Mouse (Mus musculus) frontal cortex, adult (tissue): Measurements from ENCODE around the gene Hdac11.
"Not testable (repeated sequence)": the region's sequence is repeated elsewhere in the genome, so short reads cannot be mapped to it uniquely, and the experiment has no call there.

Experiments used
- ATAC-seq: cut with Nextera tagmentation; 2 replicates; pipeline ENCODE4 v1.9.2; 2017; ENCODE audit warnings: mild to moderate bottlenecking, moderate library complexity, mixed read lengths; ENCODE audit not compliant: low TSS enrichment

Hdac11 gene

DNA sequence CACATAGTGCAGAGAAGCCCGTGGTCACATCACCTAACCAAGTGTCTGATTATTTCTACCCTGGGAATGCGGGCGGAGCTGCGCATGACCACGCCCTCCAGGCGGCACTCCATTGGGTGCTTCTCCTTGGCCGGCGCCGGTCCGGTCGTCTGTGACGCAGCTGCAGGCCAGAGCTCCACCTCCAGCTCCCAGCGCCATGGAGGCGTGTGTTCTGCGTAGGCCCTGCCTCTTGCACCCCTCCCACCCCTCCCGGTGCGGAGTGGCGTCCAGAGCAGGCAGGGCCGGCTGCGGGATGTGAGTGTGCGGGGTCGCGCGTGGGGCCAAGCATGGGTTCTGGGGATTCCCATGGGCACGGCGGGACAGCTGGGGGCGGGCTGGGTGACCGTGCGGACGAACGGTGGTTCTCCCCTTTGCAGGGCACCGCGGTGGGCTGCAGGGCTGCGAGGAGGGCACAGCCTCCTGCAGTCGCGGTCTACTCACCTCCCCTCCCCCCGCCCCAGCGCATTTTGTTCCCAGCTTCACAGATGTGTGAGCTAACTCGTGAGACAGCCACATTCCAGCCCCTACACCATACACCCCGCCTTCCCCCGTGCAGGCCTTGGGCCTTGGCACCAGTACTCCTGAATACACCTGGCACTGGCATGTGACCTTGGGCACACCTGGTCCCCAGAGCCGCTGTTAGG is at the start of gene Hdac11:
TSS of gene Hdac11 (plus strand) at position 112 of the 683 bp plus-strand sequence.
- peak; percentile 66 for ATAC-seq

- ATAC-seq: no peak
Measured at GRCm38 (mm10) chr6:91108301-91108916, 48.1 kb upstream of the Hdac11 start.

DNA sequence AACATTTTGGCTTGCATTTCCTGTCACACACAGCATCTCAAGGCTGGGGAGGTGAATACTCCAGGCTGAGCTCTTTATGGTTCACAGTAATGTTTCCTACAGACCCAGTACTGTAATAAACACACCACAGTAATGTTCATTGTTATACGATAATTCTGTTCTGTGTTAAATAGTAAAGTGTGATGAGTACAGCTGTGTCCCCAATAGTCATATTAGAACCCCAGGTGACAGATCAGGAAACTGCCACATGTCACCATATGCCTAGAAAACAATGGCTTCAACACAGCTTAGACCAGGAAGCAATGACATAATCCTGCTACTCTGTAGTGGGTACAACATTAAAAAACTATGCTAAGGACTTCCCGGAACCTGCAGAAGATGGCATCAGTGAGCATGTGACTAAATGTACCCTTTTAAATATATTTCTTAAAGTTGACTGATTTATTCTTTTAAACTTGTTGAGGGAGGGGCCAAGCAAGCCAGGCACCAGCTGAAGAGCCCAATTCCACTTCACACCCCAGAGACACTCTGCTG is 47.5 kb upstream of the Hdac11 start:
- ATAC-seq: no peak

GRCm38 (mm10) chr6:91109489-91109888 is 47.0 kb upstream of the Hdac11 start:
- ATAC-seq: no peak

DNA sequence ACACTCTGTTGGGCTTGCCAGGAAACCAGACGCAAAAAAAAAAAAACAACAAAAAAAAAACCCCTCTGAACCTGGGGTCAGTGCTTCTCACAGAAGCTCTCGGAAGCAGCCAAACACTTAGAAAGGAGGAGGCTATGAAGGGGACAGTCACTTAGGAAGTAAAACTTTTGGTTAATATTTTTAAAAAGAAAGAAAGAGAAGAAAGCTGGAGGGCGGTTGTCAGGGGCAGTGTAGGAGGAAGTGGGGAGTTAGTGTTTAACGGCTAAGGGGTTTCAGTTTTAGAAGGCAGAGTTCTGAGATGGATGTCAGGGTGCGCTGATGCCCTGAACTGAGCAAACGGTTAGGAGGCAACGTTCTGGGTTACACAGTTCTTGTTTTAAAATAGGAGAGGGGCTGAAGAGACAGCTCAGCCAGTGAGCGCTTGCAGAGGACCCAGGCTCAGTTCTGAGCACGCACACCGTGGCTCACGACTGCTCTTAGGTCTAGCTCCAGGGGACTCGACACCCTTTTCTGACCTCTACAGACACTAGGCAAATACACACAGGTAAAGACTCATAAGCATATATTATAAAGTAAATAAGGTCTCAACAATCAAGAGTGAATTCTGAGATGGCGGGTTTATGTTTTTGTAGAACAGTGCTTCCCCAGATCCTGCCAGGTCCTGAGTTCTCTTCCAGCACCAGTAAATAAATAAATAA is 46.0 kb upstream of the Hdac11 start:
- ATAC-seq: no peak

- no peak for ATAC-seq
Measured at GRCm38 (mm10) chr6:91111141-91111953, 45.1 kb upstream of the Hdac11 start.

DNA sequence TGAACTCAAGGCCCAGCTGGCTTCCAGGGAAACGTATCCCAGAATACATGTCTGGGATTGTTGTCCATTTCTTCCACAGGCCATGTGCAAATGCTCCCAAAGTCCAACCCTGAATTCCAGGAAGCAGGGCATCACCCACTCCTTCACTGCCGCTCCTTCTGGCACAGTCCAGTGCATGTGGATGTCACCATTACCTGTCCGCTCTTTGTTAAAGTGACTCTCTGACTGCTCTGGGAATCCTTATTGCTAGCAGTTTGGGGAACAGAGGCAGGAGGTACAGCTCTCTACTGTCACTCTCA is 44.6 kb upstream of the Hdac11 start:
- ATAC-seq: no peak

DNA sequence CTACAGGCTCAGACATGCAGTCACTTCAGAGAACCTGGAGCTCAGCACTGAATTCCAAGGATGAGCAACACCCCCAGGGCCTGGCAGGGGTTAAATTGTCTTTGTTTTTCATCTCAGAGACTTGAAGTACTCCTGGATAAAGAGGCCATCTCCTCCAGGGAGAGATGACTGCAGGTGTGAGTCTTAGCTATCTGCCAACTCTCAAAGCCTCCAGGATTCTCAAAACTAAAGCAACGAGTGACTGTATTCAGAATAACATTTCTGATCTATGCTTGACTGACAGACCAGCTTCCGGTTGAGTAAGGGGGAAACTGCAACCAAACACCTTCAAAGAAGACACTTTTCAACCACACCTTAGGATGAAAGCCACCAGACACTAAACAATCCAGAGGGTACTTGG is 41.7 kb upstream of the Hdac11 start:
- no peak for ATAC-seq

DNA sequence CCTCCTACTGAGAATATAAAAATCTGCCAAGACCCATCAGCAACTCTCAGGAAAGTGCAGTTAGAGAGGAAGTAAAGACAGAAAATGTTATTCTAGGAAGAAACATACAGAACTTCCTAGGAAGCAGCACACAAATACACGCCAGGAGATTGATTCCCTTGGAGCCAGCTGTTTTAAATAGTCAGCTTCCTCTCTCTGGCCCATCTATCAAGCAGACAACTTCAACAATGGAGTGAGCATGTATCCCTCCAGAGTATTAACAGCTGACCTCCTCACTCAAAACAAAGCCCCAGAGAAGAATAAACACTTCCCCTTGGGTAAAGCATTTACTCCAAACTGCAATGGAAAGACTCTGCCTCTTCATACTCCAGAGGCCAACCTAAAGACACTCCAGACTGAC is 41.3 kb upstream of the Hdac11 start:
- ATAC-seq: no peak

DNA sequence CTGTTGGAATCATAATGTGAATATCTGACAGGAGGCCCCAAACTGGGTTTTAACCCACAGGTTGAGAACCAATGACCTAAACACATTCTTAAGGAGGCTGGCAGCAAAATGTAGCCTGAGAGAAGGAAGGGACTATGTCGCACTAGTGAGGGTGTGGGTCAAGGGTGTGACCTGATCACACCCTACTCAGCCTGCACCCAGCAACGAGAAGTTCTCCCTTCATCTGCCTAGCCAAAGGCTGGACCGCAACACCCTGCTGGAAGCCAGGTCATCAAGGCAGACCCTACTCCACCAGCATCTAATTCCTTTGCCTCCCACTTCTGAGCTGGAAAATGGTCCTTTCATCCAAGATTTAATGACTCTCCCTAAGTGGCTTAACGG is 40.6 kb upstream of the Hdac11 start:
- ATAC-seq: no peak

DNA sequence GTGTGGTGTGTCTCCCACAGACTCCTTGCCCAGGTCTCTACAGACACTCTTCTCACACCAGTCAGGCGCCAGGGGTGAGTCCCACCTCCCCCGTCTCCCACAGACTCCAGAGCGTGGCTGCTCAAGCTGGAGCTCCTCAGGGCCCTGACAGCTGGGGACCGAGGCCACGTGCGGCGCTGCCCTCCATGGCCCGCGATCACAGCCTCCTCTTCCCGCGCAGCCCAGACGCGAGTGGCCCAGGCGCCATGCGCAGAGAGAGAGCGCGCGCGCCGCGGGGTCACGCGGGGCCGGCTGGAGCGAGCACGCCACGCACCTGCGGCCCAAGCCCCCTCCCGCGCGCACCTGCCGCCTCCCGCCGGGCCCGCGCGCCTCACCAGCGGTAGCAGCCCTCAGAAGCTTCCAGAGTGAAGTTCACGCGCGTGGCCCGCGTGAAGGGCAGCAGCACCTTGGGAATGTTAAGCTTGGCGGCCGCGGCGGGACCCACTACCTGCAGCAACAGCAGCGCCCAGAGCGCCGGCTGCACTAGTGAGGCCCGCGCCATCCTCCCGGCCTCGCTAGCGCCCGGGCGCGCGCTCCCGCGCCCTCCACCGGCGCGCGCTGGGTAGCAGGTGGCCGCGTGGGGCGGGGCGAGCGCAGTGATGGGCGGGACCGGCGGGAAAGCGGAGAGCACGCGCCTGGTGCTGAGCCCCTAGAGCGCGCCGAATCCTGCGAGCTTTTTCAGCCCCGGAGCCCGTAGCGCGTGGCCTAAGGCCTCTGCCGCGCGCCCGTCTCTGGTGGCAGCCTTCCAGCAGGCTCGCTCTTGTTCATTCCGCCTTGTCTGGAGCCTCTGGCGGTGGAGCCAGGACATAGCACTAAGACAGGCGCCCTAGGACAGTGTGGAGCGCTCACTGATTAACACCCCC is 40.0 kb upstream of the Hdac11 start, which contains the start of gene Nup210:
TSS of gene Nup210 (minus strand) at position 586 of the 902 bp plus-strand sequence.
- ATAC-seq: peak; percentile 95

DNA sequence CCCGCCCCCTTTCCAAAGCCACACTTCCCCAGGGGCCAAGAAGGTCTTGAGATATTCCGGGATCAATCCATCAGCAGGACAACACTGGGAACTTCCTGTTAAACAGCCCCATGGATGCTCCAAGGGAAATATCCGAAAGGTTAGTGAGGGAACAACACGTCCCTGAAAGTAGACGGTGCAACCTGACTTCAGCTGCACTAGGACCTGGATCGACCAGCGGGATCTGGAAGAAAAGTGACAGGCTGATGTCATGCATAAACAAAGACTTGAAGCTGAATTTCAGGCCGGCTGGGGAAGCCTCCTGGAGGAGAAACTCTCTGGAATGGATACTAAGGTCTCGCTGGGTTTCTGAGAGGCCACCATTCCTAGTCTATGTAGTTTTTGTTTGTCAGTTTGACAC is 39.3 kb upstream of the Hdac11 start:
- ATAC-seq: peak; percentile 24; the same call in 1 of the 2 replicates

DNA sequence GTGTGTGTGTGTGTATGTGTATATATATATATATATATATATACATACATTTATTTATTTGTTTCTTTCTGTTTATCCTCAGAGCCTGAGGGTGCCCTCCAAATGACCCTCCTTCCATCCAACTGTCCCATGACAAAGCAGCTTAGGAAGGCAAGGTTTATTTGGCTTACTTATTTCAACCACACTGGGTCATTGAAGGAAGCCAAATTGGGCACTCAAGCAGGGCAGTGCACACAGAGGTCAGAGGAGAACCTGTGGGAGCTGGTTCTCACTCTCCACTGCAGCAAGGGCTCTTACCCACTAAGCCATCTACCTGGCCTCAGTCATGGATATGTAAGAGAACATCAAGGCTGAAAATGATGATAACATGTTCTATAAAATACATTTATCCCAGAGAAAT is 37.9 kb upstream of the Hdac11 start:
- no peak for ATAC-seq

DNA sequence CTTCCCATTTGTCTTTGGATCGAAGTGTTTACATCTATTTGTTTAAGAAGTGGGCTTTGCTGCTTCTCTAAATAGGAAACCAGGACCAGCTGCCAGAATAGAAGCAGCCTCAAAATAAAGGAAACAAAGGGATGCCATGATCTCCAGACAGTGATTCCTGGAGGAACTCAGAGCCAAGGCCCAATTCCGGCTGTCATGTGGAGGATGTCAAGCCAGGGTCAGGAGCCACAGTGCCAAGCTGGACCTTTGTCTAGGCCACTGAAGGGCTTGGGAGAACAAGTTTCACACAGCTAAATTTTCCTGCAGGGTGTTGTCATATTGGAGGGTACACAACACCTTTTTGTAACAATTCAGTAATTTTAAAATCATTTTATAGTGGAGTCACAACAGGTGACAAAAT is 36.3 kb upstream of the Hdac11 start:
- no peak for ATAC-seq

- ATAC-seq: not testable (repeated sequence)
Measured at GRCm38 (mm10) chr6:91121089-91121488, 35.4 kb upstream of the Hdac11 start.

DNA sequence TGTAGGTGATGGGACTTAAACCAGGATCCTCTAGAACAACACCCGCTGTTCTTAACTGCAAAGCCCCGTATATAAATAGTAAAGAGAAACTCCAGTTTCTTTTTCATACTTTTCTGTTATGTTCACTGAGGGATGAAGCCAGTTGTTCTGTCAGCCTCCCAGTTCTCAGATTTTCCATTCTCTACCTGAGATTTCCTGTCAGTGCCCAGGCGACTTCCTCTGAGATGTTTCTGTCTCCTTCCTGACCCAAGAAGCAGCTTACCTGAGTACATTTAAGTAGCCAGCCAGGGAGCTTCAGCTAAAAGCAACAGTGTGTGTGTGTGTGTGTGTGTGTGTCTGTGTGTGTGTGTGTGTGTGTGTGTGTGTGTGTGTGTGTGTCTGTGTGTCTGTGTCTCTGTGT is 33.0 kb upstream of the Hdac11 start:
- no peak for ATAC-seq

DNA sequence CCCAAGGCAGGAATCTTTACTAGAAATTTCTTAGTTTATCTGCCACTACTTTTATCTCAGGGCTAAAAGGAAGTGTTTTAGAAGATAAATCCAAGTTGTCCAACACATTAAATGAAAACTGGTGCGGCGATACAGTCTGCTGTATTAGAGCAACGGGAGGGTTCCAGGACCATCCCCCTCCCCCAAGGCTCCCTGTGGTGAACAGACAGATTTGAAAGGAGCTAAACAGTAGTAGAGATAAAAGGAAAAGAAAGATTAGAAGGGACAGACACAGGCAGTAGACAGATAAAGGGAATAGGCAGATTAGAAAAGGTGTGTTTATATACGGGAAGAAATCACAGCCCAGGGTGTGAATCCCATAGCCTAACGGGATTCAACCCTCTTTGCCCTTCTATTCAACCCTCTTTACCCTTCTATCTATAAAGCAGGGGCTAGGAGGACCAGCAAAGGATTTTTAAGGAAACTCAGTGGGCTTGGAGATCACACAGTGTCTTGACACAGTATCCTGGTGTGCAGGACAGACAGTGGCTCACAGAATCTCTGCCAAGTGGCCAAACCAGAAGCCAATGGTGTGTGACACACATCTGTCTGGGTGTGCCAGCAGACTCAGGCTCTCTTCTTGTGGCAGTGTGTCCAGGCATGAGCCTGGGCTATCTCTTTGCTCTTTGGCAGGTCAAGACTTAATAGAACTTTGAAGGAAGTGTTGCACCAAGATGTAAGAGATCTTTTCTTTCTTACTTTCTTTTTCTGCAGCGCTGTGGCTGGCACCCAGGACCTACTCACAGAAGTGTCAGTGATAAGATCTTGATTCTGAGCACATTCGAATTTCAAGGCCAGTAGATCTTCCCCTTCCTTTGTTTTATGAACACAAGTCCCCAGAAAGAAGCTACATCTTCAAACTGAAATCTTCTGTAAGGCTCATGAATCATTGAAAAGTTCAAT is 31.9 kb upstream of the Hdac11 start:
- ATAC-seq: no peak

- no peak for ATAC-seq
Measured at GRCm38 (mm10) chr6:91125228-91125585, 31.3 kb upstream of the Hdac11 start.

DNA sequence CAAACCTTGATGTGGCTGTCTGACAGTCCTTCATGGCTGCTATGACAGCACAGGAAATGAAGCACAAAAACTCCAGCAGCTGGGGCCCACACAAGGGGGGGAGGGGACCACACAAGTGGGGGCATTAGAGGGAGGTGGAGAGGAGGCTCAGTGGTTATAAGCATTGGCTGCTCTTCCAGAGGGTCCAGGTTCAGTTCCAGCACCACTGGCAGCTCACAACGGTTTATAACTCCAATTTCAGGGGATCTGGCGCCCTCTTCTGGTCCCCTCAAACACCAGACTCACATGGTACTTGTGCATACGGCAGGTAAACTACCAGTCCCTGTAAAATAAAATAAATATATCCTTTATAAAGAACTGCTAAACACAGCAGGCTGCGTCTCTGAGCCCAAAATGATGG is 27.5 kb upstream of the Hdac11 start:
- ATAC-seq: no peak

- ATAC-seq: no peak
Measured at GRCm38 (mm10) chr6:91130856-91131255, 25.6 kb upstream of the Hdac11 start.
